Mouse (Mus musculus) embryonic fibroblast, embryonic 13.5 days (primary cell): ENCODE measurements around the gene Tnxb.

Source experiments
- CTCF ChIP-seq: IDR thresholded peaks from 2 replicates; pipeline ENCODE4 v1.5.1; 2011; ENCODE audit warnings: mild to moderate bottlenecking, control low read depth, low read length, moderate library complexity, borderline replicate concordance; ENCODE audit not compliant: insufficient read depth
- POLR2A ChIP-seq: IDR thresholded peaks from 2 replicates; pipeline ENCODE4 v1.6.1; 2011; ENCODE audit warnings: low read depth, mild to moderate bottlenecking, control low read depth, low read length, moderate library complexity

DNA sequence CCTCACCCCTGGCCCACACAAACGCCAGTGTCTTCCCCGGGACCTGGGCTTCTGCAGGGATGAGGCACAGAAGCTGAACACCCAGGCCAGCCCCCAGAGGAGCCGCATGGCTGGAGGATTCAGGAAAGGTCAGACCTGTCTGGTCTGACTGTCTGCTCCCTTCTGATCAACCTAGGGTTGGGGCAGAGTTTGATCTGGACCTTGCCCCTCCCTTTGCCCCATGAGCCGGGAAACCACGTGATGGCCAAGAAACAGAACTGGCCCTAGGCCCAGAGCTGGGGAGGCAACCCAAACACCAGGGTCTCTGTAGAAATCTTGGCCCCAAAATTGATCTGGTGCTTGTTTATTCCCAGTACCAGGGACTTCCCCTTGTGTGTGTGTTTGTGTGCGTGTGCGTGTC lies 73.4 kb downstream of the Tnxb start, which contains the start of gene C4b:
- no peak for TF ChIP-seq CTCF
- TF ChIP-seq POLR2A = no peak
